Mouse (Mus musculus): ENCODE results near the gene 4930469K13Rik. TPM values are rescaled to one million over a fixed set of nuclear protein-coding genes. Genes with fewer than 3 reads are reported as not detected.

The 4930469K13Rik gene
- polyA plus RNA-seq, 1 experiment from 2014 or later: not detected

- Histone ChIP-seq H3K4me3 (ENCODE audit: low read depth, low read length) (no peak overlapping the region), H3K27ac (replicated peaks) (no peak overlapping the region), H3K4me1 (replicated peaks; ENCODE audit: control insufficient read depth, insufficient read depth) (no peaks in the 10 kb centered on the region), H3K9me3 (ENCODE audit: control insufficient read depth, low read length) (no peaks in the 10 kb centered on the region), H3K9ac (ENCODE audit: low read length) (no peak overlapping the region), H3K4me2 (replicated peaks; ENCODE audit: low read depth) (no peak overlapping the region), H3K27me3 (ENCODE audit: control insufficient read depth, insufficient read depth, low read length) (no peaks in the 10 kb centered on the region), H3K36me3 (ENCODE audit: control insufficient read depth, insufficient read depth, low read length) (no peaks in the 10 kb centered on the region)
- ATAC-seq (ENCODE audit: low FRiP score, low TSS enrichment) (no peak), DNase-seq (ENCODE audit: low spot score) (no peak)
- WGBS: 73% methylated on average over 5 of the region's 5 CpGs
- TF ChIP-seq CTCF (IDR thresholded peaks at IDR 0.05; ENCODE audit: low read depth): no peak
- TF ChIP-seq EP300 (optimal IDR thresholded peaks at IDR 0.05): no peak
Observed at GRCm38 (mm10) chr11:34040061-34040460, 58.3 kb downstream of the 4930469K13Rik start.

DNA sequence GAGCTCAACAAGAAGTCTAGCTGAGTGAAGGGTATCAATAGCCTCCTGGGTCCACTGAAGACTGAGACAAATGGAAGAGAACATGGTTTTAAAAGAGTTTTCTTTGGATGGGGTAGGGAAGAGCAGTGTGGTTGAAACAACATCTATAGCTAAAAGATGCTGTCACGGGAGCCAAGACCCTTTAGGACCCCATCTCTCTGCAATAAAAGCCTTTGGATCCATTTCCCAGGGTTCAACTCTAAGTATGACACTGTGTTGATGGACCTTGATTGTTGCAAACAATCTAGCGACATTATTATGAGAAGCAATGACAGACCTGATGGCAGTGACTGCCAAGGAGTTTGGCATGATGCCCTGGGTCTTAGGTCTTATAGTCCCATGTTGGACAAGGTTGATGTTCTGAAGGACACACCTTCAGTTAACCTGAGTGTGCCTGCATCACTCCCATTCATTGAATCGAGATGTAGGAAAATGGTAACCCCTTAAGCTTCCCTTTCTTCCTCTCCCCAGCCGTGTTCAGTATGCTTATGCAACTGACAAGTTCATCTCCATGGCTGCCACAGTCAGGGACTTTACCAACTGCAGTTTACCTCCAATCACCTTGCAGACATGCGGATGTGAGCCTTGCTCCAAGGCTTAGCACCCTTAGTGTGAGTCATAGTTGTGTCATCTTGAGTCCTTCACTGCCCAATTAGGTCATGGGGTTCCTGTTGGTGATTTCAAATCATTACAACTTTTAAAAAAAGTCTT, 62.3 kb downstream of the 4930469K13Rik start:
- ATAC-seq (ENCODE audit: low FRiP score, low TSS enrichment): no peak
- WGBS: 75% methylated on average over 5 of the region's 5 CpGs
- DNase-seq (ENCODE audit: low spot score): no peak

DNA sequence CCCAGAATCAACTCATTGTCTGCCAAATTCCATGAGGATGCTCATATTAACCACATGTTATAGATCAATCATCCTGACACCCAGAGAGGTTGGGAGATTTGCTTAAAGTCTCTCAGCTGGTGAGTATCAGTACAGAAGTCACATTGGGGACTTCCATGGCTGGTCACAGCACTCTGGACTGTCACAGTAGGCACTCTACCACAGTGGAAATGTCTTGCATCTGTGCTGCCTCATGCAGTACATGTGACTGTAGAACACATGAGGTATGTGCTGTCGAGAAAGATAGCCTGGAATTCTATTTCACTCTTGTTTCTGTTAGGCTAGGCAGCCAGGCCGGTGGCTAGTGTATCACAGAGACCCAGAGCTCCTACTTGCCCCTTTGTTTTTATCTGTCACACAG, 63.6 kb downstream of the 4930469K13Rik start:
- ATAC-seq (ENCODE audit: low FRiP score, low TSS enrichment) (no peak), DNase-seq (ENCODE audit: low spot score) (no peak)
- no peak overlapping the region for H3K4me3 ChIP-seq (ENCODE audit: low read depth, low read length)
- H3K9me3 ChIP-seq (ENCODE audit: control insufficient read depth, low read length): no peaks in the 10 kb centered on the region
- 78% methylated on average over 2 of the region's 2 CpGs for WGBS
- no peaks in the 10 kb centered on the region for H3K36me3 ChIP-seq (ENCODE audit: control insufficient read depth, insufficient read depth, low read length)
- no peaks in the 10 kb centered on the region for H3K27me3 ChIP-seq (ENCODE audit: control insufficient read depth, insufficient read depth, low read length)
- no peaks in the 10 kb centered on the region for H3K4me1 ChIP-seq (replicated peaks; ENCODE audit: control insufficient read depth, insufficient read depth)
- no peak overlapping the region for H3K27ac ChIP-seq (replicated peaks)
- no peak overlapping the region for H3K9ac ChIP-seq (ENCODE audit: low read length)
- H3K4me2 ChIP-seq (replicated peaks; ENCODE audit: low read depth): no peak overlapping the region
- TF ChIP-seq CTCF (IDR thresholded peaks at IDR 0.05; ENCODE audit: low read depth) (no peak), EP300 (optimal IDR thresholded peaks at IDR 0.05) (no peak)

More for the DNA sequence above, 62.3 kb downstream of the 4930469K13Rik start:
- TF ChIP-seq CTCF (IDR thresholded peaks at IDR 0.05; ENCODE audit: low read depth): no peak
- H3K36me3 ChIP-seq (ENCODE audit: control insufficient read depth, insufficient read depth, low read length): no peaks in the 10 kb centered on the region
- H3K9me3 ChIP-seq (ENCODE audit: control insufficient read depth, low read length): no peaks in the 10 kb centered on the region
- no peak overlapping the region for H3K27ac ChIP-seq (replicated peaks)
- H3K4me1 ChIP-seq (replicated peaks; ENCODE audit: control insufficient read depth, insufficient read depth): no peaks in the 10 kb centered on the region
- H3K4me2 ChIP-seq (replicated peaks; ENCODE audit: low read depth): no peak overlapping the region
- no peaks in the 10 kb centered on the region for H3K27me3 ChIP-seq (ENCODE audit: control insufficient read depth, insufficient read depth, low read length)
- no peak overlapping the region for H3K9ac ChIP-seq (ENCODE audit: low read length)
- H3K4me3 ChIP-seq (ENCODE audit: low read depth, low read length): no peak overlapping the region

GRCm38 (mm10) chr11:34034008-34034505, 64.3 kb downstream of the 4930469K13Rik start:
- Histone ChIP-seq H3K4me2 (replicated peaks; ENCODE audit: low read depth) (no peak overlapping the region), H3K4me1 (replicated peaks; ENCODE audit: control insufficient read depth, insufficient read depth) (no peaks in the 10 kb centered on the region), H3K36me3 (ENCODE audit: control insufficient read depth, insufficient read depth, low read length) (no peaks in the 10 kb centered on the region), H3K9ac (ENCODE audit: low read length) (no peak overlapping the region), H3K27me3 (ENCODE audit: control insufficient read depth, insufficient read depth, low read length) (no peaks in the 10 kb centered on the region), H3K9me3 (ENCODE audit: control insufficient read depth, low read length) (no peaks in the 10 kb centered on the region), H3K27ac (replicated peaks) (no peak overlapping the region), H3K4me3 (ENCODE audit: low read depth, low read length) (no peak overlapping the region)
- no peak for ATAC-seq (ENCODE audit: low FRiP score, low TSS enrichment)
- no peak for DNase-seq (ENCODE audit: low spot score)
- TF ChIP-seq CTCF (IDR thresholded peaks at IDR 0.05; ENCODE audit: low read depth) (no peak), EP300 (optimal IDR thresholded peaks at IDR 0.05) (no peak)
- 80% methylated on average over 5 of the region's 5 CpGs for WGBS

DNA sequence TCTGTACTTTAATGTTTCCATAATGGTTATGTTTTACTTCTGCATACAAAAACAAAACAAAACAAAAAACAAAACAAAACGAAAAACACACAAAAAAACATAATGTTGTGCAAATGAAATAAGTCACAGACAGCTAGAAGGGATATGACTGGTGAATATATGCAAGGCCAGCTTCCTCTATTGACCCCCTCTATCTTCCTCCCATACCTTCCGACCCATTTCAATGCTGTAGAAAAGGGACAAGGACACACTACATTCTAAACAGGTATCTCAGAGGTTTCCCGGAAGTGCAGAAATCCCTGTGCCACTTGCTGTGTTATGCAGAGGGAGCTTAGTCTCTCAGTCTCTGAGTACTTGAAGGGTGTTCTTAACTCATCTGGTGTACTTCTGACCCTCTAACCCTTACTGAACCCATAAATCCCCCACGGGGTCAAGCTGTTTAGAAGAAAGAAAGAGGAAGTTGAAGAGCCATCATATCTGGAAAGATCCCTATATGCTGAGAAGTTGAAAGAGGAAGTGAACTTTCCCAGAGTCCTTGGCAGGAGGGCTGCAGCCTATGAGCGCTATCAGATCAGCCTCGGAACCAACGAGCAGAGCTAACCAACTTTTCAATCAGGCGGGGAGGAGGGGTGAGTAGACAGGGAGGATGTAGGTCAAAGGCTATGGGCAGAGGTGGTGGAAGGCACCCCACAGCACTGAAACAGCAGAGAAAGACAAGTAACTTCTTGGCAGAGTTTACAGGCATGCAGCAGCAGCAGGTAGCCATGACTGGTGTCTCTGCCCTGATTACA, 67.1 kb downstream of the 4930469K13Rik start:
- Histone ChIP-seq H3K9ac (ENCODE audit: low read length) (no peak overlapping the region), H3K27ac (replicated peaks) (no peak overlapping the region), H3K4me2 (replicated peaks; ENCODE audit: low read depth) (no peak overlapping the region), H3K4me3 (ENCODE audit: low read depth, low read length) (no peak overlapping the region), H3K4me1 (replicated peaks; ENCODE audit: control insufficient read depth, insufficient read depth) (no peaks in the 10 kb centered on the region), H3K27me3 (ENCODE audit: control insufficient read depth, insufficient read depth, low read length) (no peaks in the 10 kb centered on the region), H3K36me3 (ENCODE audit: control insufficient read depth, insufficient read depth, low read length) (no peaks in the 10 kb centered on the region), H3K9me3 (ENCODE audit: control insufficient read depth, low read length) (no peaks in the 10 kb centered on the region)
- WGBS: 48% methylated on average over 8 of the region's 8 CpGs
- ATAC-seq (ENCODE audit: low FRiP score, low TSS enrichment) (peak; percentile 53; the same call in 1 of the 2 replicates), DNase-seq (ENCODE audit: low spot score) (no peak)
- TF ChIP-seq EP300 (optimal IDR thresholded peaks at IDR 0.05): no peak
- no peak for TF ChIP-seq CTCF (IDR thresholded peaks at IDR 0.05; ENCODE audit: low read depth)

DNA sequence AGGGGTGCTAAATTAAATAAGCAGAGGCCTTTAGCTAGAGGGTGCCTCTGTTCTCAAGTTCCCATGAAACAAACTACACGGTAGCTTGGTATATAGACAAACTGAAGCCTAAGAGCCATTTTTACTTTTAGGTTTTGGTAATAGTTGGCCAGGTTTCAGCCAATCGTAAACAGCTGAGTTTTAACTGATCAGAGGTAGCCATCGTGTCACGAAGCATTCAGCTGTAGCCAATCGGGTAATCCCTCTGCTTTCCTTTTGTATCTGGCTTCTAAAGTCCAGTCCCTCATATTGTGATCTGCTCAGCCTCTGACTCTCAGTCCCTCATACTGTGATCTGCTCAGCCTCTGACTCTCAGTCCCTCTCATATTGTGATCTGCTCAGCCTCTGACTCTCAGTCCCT, 68.7 kb downstream of the 4930469K13Rik start:
- Histone ChIP-seq H3K27me3 (ENCODE audit: control insufficient read depth, insufficient read depth, low read length) (no peaks in the 10 kb centered on the region), H3K9ac (ENCODE audit: low read length) (no peak overlapping the region), H3K4me1 (replicated peaks; ENCODE audit: control insufficient read depth, insufficient read depth) (no peaks in the 10 kb centered on the region), H3K4me2 (replicated peaks; ENCODE audit: low read depth) (no peak overlapping the region), H3K9me3 (ENCODE audit: control insufficient read depth, low read length) (no peaks in the 10 kb centered on the region), H3K4me3 (ENCODE audit: low read depth, low read length) (no peak overlapping the region), H3K27ac (replicated peaks) (no peak overlapping the region), H3K36me3 (ENCODE audit: control insufficient read depth, insufficient read depth, low read length) (no peaks in the 10 kb centered on the region)
- WGBS: 65% methylated on average over 5 of the region's 5 CpGs
- TF ChIP-seq CTCF (IDR thresholded peaks at IDR 0.05; ENCODE audit: low read depth) (no peak), EP300 (optimal IDR thresholded peaks at IDR 0.05) (no peak)
- ATAC-seq (ENCODE audit: low FRiP score, low TSS enrichment) (no peak), DNase-seq (ENCODE audit: low spot score) (no peak)

All from stomach, postnatal 0 days (tissue).